Mouse (Mus musculus): ENCODE data around the gene Zcchc10.
A peak's percentile ranks its signal among the peaks of the same experiment; 100 is the strongest.

DNA sequence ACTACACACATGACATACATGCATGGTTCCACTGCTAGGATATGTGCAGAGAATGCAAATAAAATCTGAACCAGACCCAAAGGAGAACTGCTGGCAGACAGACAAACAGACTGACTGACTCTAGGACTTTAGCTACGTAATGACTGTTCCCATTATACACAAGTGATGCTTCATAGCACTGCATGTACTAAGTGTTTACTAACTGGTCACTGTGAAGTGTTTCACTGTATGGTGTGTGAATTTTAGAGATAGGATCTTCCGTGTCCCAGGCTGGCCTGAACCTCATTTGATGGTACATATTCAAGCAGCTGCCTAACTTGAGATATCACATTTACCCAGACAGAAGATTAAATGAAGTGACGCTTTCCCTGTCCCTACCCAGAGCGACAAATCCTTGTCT is 46.1 kb upstream of the Zcchc10 start:
- TF ChIP-seq CTCF (IDR thresholded peaks at IDR 0.05) (no peak), EP300 (IDR thresholded peaks at IDR 0.05) (peak; percentile 32; the same call in 1 of the 2 replicates)
